Mouse (Mus musculus) E14TG2a.4 (cell line): ENCODE data around the gene Wdr83os.

ENCODE experiments used
- H3K27me3 ChIP-seq: 2 replicates; pipeline ENCODE4 v1.6.1; 2014; ENCODE audit warnings: low read length, control low read depth; ENCODE audit not compliant: insufficient read depth
- H3K36me3 ChIP-seq: 2 replicates; pipeline ENCODE4 v1.6.1; 2014; ENCODE audit warnings: low read length, control low read depth; ENCODE audit not compliant: insufficient read depth
- H3K4me1 ChIP-seq: replicated peaks from 2 replicates; pipeline ENCODE4 v1.6.1; 2014; ENCODE audit warnings: low read depth, low read length, control low read depth
- H3K4me3 ChIP-seq: replicated peaks from 2 replicates; pipeline ENCODE4 v1.5.1; 2014; ENCODE audit warnings: mild to moderate bottlenecking, low read length
- H3K9me3 ChIP-seq: 2 replicates; pipeline ENCODE4 v1.6.1; 2014; ENCODE audit warnings: low read length, control low read depth
- CTCF ChIP-seq: conservative IDR thresholded peaks from 2 replicates; pipeline ENCODE4 v1.5.1; 2014; ENCODE audit warnings: low read length
- NANOG ChIP-seq: IDR thresholded peaks from 2 replicates; pipeline ENCODE4 v1.6.1; 2014; ENCODE audit warnings: borderline replicate concordance, low read length, mixed read lengths
- POU5F1 ChIP-seq: IDR thresholded peaks from 2 replicates; pipeline ENCODE4 v1.6.1; 2014; ENCODE audit warnings: low read length, borderline replicate concordance

Wdr83os gene

DNA sequence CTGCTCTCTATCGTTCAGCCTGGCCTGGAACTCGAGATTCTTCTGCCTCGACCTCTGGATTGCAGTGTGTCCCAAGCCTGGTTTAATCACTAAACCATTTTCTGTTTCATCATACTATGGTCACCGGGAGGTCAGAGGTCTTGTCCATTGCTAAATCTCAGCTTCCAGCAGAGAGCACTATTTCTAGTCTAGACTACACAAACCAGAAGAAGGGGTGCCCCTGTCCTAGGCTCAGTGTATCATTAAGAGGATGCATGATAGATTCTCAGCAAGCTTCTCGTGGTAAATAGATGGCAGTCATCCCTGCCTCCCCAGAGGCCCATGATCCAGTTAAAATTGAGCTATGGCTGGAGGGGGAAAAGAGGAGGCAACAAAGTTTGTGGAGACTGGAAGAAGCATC lies 9.5 kb upstream of the Wdr83os start:
- Histone ChIP-seq H3K4me3 (peak overlapping the region; percentile 94), H3K36me3 (peaks cover 67% of the 10 kb centered on the region), H3K9me3 (no peaks in the 10 kb centered on the region), H3K4me1 (peaks cover 43% of the 10 kb centered on the region), H3K27me3 (no peaks in the 10 kb centered on the region)
- TF ChIP-seq POU5F1 = no peak
- TF ChIP-seq NANOG = no peak
- no peak for TF ChIP-seq CTCF

DNA sequence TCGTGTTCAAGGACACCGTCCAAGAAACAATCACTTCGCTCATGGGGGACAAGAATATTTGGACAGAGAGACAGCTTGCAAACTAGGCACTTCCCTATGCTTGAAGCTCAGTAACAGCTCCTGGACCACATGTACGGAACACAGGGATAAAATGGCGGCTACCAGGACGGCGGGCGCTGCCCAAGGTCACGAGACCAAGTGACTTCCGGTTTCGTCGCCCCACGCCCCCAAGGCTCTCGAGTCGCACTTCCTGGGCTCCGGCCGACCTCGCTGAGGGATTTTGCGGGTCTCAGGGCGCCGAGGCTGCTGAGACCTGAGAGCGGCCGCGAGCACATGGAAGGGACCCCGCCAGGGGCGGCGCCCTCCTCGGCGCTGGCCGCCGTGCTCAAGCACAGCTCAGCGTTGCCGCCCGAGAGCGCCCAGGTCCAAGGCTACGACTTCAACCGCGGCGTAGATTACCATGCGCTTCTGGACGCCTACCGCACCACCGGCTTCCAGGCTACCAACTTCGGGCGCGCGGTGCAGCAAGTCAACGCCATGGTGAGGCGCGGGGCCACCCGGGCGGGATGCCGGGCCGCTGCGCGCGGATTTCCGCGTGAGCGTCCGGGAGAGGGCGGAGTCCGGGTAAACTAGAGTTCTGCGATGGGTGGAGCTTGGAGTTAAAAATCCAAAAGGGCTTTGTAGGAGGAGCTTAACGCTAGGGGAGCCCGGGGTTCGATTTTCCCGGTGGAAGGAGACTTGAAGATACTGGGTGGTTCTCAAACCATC lies 8.8 kb upstream of the Wdr83os start, which contains the start of gene Dhps:
TSS of gene Dhps (plus strand) at position 244 of the 768 bp plus-strand sequence.
- Histone ChIP-seq H3K27me3 (no peaks in the 10 kb centered on the region), H3K9me3 (no peaks in the 10 kb centered on the region), H3K4me3 (peak within 1 kb of the TSS; percentile 94), H3K4me1 (peaks cover 48% of the 10 kb centered on the region), H3K36me3 (peaks cover 67% of the 10 kb centered on the region)
- TF ChIP-seq POU5F1 (no peak), NANOG (no peak), CTCF (no peak)

DNA sequence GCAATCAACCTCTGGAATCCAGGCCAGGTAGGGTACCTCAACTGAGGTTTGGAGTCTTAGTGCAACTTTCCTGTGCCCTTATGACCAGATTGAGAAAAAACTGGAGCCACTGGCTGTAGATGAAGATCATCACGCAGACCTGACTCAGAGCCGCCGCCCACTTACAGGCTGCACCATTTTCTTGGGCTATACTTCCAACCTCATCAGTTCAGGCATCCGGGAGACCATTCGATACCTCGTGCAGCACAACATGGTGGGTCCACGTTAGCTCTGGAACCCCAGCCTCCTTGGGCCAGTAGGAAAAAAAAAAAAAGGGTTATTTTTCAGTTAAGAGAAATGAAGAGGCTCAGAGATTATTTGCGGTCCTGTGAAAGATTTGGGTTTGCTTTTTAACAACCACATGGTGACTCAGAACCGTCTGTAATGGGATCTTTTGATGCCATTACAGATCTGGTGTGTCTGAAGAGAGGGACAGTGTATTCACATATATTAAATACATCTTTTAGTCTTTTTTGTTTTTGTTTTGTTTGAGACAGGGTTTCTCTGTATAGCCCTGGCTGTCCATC lies 8.1 kb upstream of the Wdr83os start:
- peaks cover 50% of the 10 kb centered on the region for H3K4me1 ChIP-seq
- peaks cover 65% of the 10 kb centered on the region for H3K36me3 ChIP-seq
- H3K4me3 ChIP-seq = peak overlapping the region; percentile 94
- no peaks in the 10 kb centered on the region for H3K27me3 ChIP-seq
- no peaks in the 10 kb centered on the region for H3K9me3 ChIP-seq
- TF ChIP-seq CTCF = no peak
- TF ChIP-seq POU5F1 = no peak
- TF ChIP-seq NANOG = no peak

DNA sequence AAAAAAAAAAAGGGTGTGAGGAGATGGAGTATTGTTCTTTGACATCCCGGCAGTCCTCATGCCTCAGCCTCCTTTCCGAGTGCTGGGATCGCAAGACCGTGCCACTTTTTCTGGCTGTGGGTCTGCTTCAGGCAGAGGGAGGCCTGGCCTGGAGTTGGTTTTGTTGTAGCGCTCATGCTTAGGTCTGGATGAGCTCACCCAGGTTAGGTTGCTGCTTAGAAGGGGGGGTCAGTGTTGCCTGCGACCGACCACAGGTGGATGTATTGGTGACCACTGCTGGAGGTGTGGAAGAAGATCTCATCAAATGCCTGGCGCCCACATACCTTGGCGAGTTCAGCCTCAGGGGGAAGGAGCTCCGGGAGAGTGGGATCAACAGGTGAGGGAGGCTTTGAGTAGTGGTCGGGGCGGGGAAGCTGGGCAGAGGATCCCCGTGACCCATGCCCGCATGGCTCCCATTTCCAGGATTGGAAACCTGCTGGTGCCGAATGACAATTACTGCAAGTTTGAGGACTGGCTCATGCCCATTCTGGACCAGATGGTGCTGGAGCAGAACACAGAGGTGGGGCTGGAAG lies 7.4 kb upstream of the Wdr83os start:
- Histone ChIP-seq H3K4me3 (peak overlapping the region; percentile 94), H3K27me3 (no peaks in the 10 kb centered on the region), H3K4me1 (peaks cover 45% of the 10 kb centered on the region), H3K9me3 (no peaks in the 10 kb centered on the region), H3K36me3 (peaks cover 65% of the 10 kb centered on the region)
- no peak for TF ChIP-seq NANOG
- no peak for TF ChIP-seq POU5F1
- TF ChIP-seq CTCF = no peak

DNA sequence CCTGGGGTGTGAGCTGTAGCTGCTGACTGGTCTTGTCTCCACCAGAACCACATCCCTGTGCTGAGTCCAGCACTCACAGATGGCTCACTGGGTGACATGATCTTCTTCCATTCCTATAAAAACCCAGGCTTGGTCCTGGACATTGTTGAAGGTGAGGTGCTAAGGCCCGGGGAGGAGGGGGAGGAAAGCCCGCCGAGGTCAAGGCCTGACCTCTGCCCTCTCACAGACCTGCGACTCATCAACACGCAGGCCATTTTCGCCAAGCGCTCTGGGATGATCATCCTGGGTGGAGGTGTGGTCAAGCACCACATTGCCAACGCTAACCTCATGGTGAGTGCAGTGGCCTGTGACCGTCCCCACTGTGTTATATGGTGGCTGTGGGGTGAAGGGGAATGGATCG lies 6.4 kb upstream of the Wdr83os start:
- H3K27me3 ChIP-seq = no peaks in the 10 kb centered on the region
- H3K4me3 ChIP-seq = peak overlapping the region; percentile 94; the same call in 1 of the 2 replicates
- peaks cover 49% of the 10 kb centered on the region for H3K4me1 ChIP-seq
- peaks cover 65% of the 10 kb centered on the region for H3K36me3 ChIP-seq
- H3K9me3 ChIP-seq = no peaks in the 10 kb centered on the region
- no peak for TF ChIP-seq CTCF
- no peak for TF ChIP-seq POU5F1

DNA sequence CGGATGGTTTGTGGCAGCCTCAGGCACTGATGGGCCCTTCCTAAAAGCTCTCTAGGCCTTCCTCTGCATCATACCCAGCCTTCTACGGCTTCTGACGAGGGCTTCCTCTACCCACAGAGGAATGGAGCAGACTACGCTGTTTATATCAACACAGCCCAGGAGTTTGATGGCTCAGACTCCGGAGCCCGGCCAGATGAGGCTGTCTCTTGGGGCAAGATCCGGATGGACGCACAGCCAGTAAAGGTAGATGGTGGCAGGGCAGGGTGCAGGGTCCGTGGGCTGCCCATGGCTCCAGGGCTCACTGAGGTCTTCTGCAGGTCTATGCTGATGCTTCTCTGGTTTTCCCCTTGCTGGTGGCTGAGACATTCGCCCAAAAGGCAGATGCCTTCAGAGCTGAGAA lies 5.9 kb upstream of the Wdr83os start:
- Histone ChIP-seq H3K9me3 (no peaks in the 10 kb centered on the region), H3K36me3 (peaks cover 67% of the 10 kb centered on the region), H3K27me3 (no peaks in the 10 kb centered on the region), H3K4me3 (no peak overlapping the region), H3K4me1 (peaks cover 52% of the 10 kb centered on the region)
- no peak for TF ChIP-seq CTCF
- TF ChIP-seq POU5F1 = no peak
- no peak for TF ChIP-seq NANOG

DNA sequence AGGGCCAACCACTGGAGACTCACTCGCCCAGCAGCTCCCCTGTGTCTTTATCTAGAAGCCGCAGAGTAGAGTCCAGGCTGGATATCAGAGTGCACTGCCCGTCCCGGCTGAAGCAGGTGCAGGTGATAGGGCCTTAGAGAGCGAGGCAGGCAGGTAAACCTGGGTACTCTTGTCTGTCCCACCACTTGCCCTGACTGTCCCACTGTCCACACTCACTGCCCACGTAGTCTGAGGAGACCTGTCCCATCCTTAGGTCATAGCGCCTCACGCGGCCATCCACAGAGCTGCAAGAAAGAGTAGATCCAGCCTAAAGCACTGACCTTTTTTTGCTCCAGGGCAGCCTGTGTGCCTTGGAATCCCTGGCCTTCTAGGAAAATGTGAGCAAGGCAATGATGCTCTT lies 4.5 kb upstream of the Wdr83os start:
- no peaks in the 10 kb centered on the region for H3K9me3 ChIP-seq
- H3K4me1 ChIP-seq = peaks cover 52% of the 10 kb centered on the region
- TF ChIP-seq POU5F1 (no peak), CTCF (peak; percentile 45), NANOG (no peak)
- no peaks in the 10 kb centered on the region for H3K27me3 ChIP-seq
- H3K4me3 ChIP-seq = no peak overlapping the region
- peaks cover 66% of the 10 kb centered on the region for H3K36me3 ChIP-seq

DNA sequence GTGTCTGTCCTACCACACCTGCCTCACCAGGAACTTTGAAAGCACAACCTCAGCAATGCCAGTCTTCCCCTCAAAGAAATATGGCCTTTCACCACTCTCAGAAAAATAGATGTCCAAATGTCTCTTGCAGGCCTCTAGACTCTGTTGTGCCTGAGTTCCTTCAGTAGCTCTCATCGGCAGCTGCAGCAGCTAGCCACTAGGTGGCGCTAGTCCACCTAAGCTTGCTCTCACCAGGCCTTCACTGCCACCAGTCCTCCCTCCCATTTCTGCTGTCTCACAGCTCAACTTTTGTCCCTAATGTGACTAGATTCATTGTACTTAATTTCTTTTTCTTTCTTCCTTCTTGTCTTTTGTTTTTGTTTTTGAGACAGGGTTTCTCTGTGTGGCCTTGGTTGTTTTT lies 3.5 kb upstream of the Wdr83os start:
- TF ChIP-seq POU5F1 (no peak), CTCF (peak; percentile 86), NANOG (no peak)
- Histone ChIP-seq H3K4me1 (peaks cover 61% of the 10 kb centered on the region), H3K4me3 (no peak overlapping the region), H3K27me3 (no peaks in the 10 kb centered on the region), H3K36me3 (peaks cover 66% of the 10 kb centered on the region), H3K9me3 (no peaks in the 10 kb centered on the region)
